Mouse (Mus musculus) urinary bladder, postnatal 36 days (tissue): Measurements from ENCODE around the gene Zfp292.
A peak's percentile ranks its signal among the peaks of the same experiment; 100 is the strongest.

Experiments used
- DNase-seq, 2 experiments: peaks; one replicate each; pipeline ENCODE4 v3.0.0; 2022; ENCODE audit warnings: low spot score in 2 of 2, mixed read lengths in 1 of 2

The Zfp292 gene

GRCm38 (mm10) chr4:34796294-34796693 is 86.5 kb downstream of the Zfp292 start:
- DNase-seq: no peak

- DNase-seq: no peak
Observed at GRCm38 (mm10) chr4:34786476-34786875, 96.3 kb downstream of the Zfp292 start.

GRCm38 (mm10) chr4:34785646-34786045 is 97.1 kb downstream of the Zfp292 start:
- no peak for DNase-seq

- no peak for DNase-seq
Observed at GRCm38 (mm10) chr4:34784865-34785264, 97.9 kb downstream of the Zfp292 start.

- DNase-seq: no peak
Observed at GRCm38 (mm10) chr4:34782730-34783129, 100.0 kb downstream of the Zfp292 start.

GRCm38 (mm10) chr4:34777677-34778527 is 104.9 kb downstream of the Zfp292 start, which contains the start of gene Smim8:
Gene Smim8, minus strand, starts transcription at chr4:34778423.
- DNase-seq: peak; percentile 82 to 89

- DNase-seq: no peak
Observed at GRCm38 (mm10) chr4:34771652-34772371, 110.9 kb downstream of the Zfp292 start.

- DNase-seq: no peak
Observed at GRCm38 (mm10) chr4:34756163-34756562, 126.6 kb downstream of the Zfp292 start, which contains the start of gene Gm136. Gene Gm136, minus strand, starts transcription at chr4:34756263.
